Mouse (Mus musculus) bone marrow macrophage, adult 2 months (primary cell): ENCODE results near the gene Asb7. TPM values are rescaled to one million over a fixed set of nuclear protein-coding genes. Genes with fewer than 3 reads are reported as not detected.

Experiments
- H3K27ac ChIP-seq: 2 replicates; pipeline ENCODE4 v1.5.1; 2012; ENCODE audit warnings: low read depth, low read length; ENCODE audit not compliant: insufficient read depth
- H3K4me1 ChIP-seq: 2 replicates; pipeline ENCODE4 v1.6.1; 2012; ENCODE audit warnings: low read length; ENCODE audit not compliant: control insufficient read depth, insufficient read depth
- H3K4me3 ChIP-seq: 2 replicates; pipeline ENCODE4 v1.5.1; 2012; ENCODE audit warnings: mild to moderate bottlenecking, low read length, moderate library complexity; ENCODE audit not compliant: insufficient read depth
- CTCF ChIP-seq: IDR thresholded peaks from 2 replicates; pipeline ENCODE4 v1.5.1; 2012; ENCODE audit warnings: low read depth, mild to moderate bottlenecking, low read length, moderate library complexity
- POLR2A ChIP-seq: IDR thresholded peaks from 2 replicates; pipeline ENCODE4 v1.6.1; 2012; ENCODE audit warnings: mild to moderate bottlenecking, low read depth, low read length, borderline replicate concordance
- polyA plus RNA-seq: library from polyadenylated mRNA; stranded (reverse); fragments of >200 nt; gene quantifications from 2 replicates; pipeline ENCODE4 v1.2.4, GENCODE M21; 2012; ENCODE audit not compliant: missing spikeins, insufficient read depth, insufficient read length

The Asb7 gene
- polyA plus RNA-seq, 1 experiment: 15.6 TPM

DNA sequence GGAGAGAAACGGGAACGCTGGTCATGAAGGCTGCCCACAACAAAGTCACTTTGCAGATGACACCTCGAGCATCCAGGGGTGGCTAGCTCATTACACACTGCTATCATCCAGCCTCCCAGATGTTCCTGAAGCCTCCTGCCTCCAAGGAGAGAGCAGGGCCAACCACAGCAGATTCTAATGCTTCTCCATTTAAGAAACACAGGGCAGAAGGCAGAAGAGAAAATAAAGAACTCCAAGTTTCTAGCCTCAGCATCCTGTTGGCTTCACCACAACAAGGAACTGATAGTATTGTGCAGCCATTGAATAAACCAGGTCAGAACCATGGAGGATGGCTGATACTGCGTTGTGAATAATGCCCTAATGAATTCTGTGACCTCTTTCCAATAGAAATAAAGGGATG, 60.0 kb downstream of the Asb7 start:
- Histone ChIP-seq H3K27ac (no peak overlapping the region), H3K4me1 (no peaks in the 10 kb centered on the region), H3K4me3 (no peak overlapping the region)
- TF ChIP-seq POLR2A: no peak
- TF ChIP-seq CTCF: no peak

DNA sequence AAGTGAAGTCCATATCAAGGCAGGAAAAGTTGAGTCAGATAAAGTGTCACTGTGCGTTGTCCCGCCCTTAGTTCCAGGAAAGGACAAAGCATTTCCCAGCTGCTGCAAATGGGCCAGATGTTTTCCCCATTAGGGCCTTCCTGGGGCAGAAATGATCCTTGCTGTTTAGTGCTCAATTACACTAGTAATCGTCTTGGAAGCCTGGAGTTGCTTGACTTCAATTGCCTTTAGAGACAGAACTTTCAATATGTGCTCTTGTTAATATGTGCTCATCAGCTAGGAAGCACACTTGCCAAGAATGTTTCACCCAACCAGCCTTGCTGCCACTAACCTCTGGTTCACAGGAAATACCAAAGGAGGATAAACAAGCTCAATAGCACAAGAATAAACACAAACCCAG, 66.0 kb downstream of the Asb7 start:
- TF ChIP-seq CTCF (no peak), POLR2A (no peak)
- Histone ChIP-seq H3K4me1 (no peaks in the 10 kb centered on the region), H3K4me3 (no peak overlapping the region), H3K27ac (no peak overlapping the region)

DNA sequence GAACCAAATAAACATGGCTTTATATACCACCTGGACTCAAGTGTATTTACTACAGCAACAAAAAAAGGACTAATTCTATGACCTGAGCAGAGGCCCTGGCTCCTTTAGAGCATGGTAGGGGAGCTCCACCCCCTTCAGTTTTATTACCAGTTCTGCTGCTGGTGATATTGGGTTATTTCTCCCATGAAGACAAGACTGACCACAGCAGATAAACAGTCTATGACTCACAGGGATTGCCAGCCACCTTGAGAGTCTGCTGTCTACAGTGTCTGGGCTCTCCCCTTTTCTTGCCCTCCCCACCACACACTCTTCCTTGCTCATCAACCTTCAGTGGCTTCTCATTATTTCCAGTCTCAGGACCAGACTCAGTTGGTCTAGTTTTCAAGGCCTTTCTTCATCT, 87.5 kb downstream of the Asb7 start:
- Histone ChIP-seq H3K4me1 (peaks cover 3% of the 10 kb centered on the region; the same call in 1 of the 2 replicates), H3K4me3 (no peak overlapping the region), H3K27ac (no peak overlapping the region)
- TF ChIP-seq POLR2A (no peak), CTCF (no peak)

DNA sequence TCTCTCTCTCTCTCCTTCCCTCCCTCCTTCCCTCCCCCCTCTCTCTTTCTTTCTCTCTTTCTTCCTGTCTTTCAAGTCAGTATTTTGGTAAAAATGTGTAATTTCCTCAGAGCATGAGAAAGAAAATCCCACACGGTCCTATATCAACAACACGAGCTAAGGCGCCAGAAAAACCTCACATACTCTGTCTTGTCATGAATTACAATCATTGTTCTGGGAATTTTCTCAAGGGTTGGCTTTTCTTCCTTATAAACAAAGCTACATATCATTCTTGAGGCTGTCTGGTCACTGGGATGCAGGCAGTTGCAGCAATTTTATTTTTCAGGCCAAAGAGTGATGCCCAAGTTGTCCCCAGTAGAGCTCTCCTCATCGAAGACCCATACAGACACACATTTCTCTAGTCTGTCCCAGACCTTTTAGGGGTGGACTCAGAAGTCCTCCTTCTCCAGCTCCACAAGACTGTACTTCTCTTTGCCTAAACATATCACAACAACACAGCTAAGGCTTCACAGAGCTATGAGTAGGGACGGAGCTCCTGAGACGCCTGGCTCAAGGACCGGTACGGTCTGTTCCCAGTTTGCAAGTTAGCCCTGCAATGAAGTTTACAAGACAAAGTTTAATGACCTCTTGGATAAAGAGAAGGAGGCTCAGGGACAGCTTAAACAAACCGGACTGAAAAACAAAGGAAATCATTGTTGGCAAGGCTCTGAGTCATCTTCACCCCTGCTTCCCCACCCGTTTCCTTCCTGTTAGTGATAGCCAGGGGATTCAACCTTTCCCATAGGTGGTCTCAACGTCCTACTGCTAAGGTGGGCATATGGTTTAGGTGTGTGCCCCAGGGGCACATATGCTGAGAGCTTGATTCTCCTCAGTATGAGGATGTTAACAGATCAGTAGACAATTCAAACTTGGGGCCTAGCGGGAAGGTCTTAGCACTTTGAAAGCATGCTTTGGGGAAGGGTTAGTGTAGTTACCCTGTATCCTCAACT, 88.5 kb downstream of the Asb7 start:
- H3K4me3 ChIP-seq: no peak overlapping the region
- H3K27ac ChIP-seq: no peak overlapping the region
- TF ChIP-seq CTCF (no peak), POLR2A (no peak)
- peaks cover 3% of the 10 kb centered on the region; the same call in 1 of the 2 replicates for H3K4me1 ChIP-seq

DNA sequence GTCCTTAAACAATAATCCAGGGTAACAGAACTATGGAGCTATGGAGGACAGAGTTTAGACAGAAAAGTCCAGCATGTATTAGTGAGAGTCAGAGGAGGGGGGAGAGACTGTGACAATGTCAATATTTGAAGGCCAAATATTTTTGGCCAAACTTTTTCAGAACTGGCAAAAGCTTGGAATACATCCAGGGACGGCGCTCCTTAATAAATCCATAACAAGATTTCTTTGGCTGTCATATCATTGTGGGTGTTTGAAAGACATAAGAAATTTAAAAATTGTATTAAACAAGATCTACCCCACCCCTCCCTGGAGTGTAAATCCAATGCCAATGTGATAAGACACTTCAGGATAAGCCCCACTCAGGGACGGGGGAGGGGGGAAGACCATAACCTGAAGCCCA, 89.3 kb downstream of the Asb7 start:
- no peak for TF ChIP-seq POLR2A
- TF ChIP-seq CTCF: no peak
- Histone ChIP-seq H3K27ac (no peak overlapping the region), H3K4me3 (no peak overlapping the region), H3K4me1 (peaks cover 3% of the 10 kb centered on the region; the same call in 1 of the 2 replicates)

DNA sequence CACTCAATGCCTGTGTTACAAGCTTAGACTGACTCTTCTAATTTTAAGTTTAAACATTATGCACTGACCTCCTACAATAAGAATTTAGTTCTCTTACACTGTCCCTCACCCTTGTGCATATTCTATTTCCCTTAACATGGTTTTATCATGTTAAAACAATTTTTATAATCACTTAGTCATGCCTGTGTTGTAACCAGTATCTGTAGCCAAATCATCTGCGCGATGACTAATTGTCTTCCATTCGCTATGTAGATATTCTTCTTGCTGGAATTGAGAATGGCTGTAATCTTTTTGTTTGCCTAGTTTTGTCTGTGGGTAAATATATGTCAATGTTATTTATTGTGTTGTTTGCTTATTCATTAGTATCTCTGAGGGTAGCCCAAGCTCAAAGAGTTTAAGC, 91.5 kb downstream of the Asb7 start:
- no peak overlapping the region for H3K27ac ChIP-seq
- H3K4me1 ChIP-seq: peaks cover 3% of the 10 kb centered on the region; the same call in 1 of the 2 replicates
- TF ChIP-seq CTCF: no peak
- no peak for TF ChIP-seq POLR2A
- no peak overlapping the region for H3K4me3 ChIP-seq

Other genes with a start within 250 kb of the Asb7 start
- 5.2 and 5.9 TPM in 2 replicates for gene Lins1, start 293 bp upstream of the Asb7 start, polyA plus RNA-seq
- 0.49 TPM in 1 of 2 replicates, not detected in the other for gene Cers3, start 53.9 kb upstream of the Asb7 start, polyA plus RNA-seq
- gene Adamts17, start 150.1 kb upstream of the Asb7 start, polyA plus RNA-seq: not detected in 2 replicates